In genomic region chr11:16637679-16638078, GRCm38 (mm10) we compare ENCODE assay signal across 17 mouse cellular contexts.
"Had no signal": no experiment of that assay in that cellular context is flagged by ENCODE, and none has a peak within 500 bp of the region (broad histone marks: within the 10 kb centered on the region; RNA-seq: fewer than 3 reads in every experiment).

No protein-coding gene starts in this region.

- H3K4me3 ChIP-seq: layer of hippocampus, adult 2 months; left cerebral cortex, adult 2 months; limb, embryonic 10.5 days; midbrain, embryonic 12.5 days; stomach, embryonic 15.5 days had no signal

- H3K4me1 ChIP-seq: limb, embryonic 10.5 days; midbrain, embryonic 12.5 days; stomach, embryonic 15.5 days had no signal

- ATAC-seq: hindbrain, postnatal 0 days; midbrain, embryonic 16.5 days had no signal

- H3K36me3 ChIP-seq: limb, embryonic 10.5 days; midbrain, embryonic 12.5 days; stomach, embryonic 15.5 days had no signal

- H3K27me3 ChIP-seq: midbrain, embryonic 12.5 days; stomach, embryonic 15.5 days had no signal

- DNase-seq: kidney, adult 11 months; kidney, adult 9 months; kidney, postnatal 10 days; kidney, postnatal 4 days; lung, adult 2 months; lung, postnatal 36 days; spleen, adult 18-20 months; thymus, adult 2 months; thymus, postnatal 36 days had no signal

- H3K9ac ChIP-seq: liver, embryonic 14.5 days; midbrain, embryonic 12.5 days; stomach, embryonic 15.5 days had no signal

- H3K9me3 ChIP-seq: limb, embryonic 10.5 days; midbrain, embryonic 12.5 days; stomach, embryonic 15.5 days had no signal

- H3K4me2 ChIP-seq: midbrain, embryonic 12.5 days; stomach, embryonic 15.5 days had no signal

- H3K27ac ChIP-seq: hindbrain, postnatal 0 days; layer of hippocampus, adult 2 months; left cerebral cortex, adult 2 months; limb, embryonic 10.5 days; liver, embryonic 14.5 days; midbrain, embryonic 12.5 days; stomach, embryonic 15.5 days had no signal
